Mouse (Mus musculus): Measurements from ENCODE around the gene Aqp5. TPM values are rescaled to one million over a fixed set of nuclear protein-coding genes. Genes with fewer than 3 reads are reported as not detected.

Aqp5 gene
- polyA plus RNA-seq, 1 experiment from 2014 or later = 1.4 TPM

Other genes with a start within 250 kb of the Aqp5 start
- gene Fmnl3, start 220.3 kb upstream of the Aqp5 start, polyA plus RNA-seq (2015; fragmentation: Nextera tagmentation; extraction: Ambion mirVana) = 9.1 and 10.0 TPM in 2 replicates
- gene Tmbim6, start 197.9 kb upstream of the Aqp5 start, polyA plus RNA-seq (2015; fragmentation: Nextera tagmentation; extraction: Ambion mirVana) = 276 and 282 TPM in 2 replicates
- 13.4 and 15.6 TPM in 2 replicates for gene Nckap5l, start 133.0 kb upstream of the Aqp5 start, polyA plus RNA-seq (2015; fragmentation: Nextera tagmentation; extraction: Ambion mirVana)
- 21.5 and 23.0 TPM in 2 replicates for gene Bcdin3d, start 116.1 kb upstream of the Aqp5 start, polyA plus RNA-seq (2015; fragmentation: Nextera tagmentation; extraction: Ambion mirVana)
- gene Faim2, start 62.6 kb upstream of the Aqp5 start, polyA plus RNA-seq (2015; fragmentation: Nextera tagmentation; extraction: Ambion mirVana) = 41.0 and 45.9 TPM in 2 replicates
- gene Aqp2, start 11.7 kb upstream of the Aqp5 start, polyA plus RNA-seq (2015; fragmentation: Nextera tagmentation; extraction: Ambion mirVana) = not detected in 2 replicates
- 0.41 and 0.49 TPM in 2 replicates for gene Aqp6, start 10.6 kb downstream of the Aqp5 start, polyA plus RNA-seq (2015; fragmentation: Nextera tagmentation; extraction: Ambion mirVana)
- gene Racgap1, start 60.9 kb downstream of the Aqp5 start, polyA plus RNA-seq (2015; fragmentation: Nextera tagmentation; extraction: Ambion mirVana) = 49.0 and 56.9 TPM in 2 replicates
- gene Asic1, start 79.6 kb downstream of the Aqp5 start, polyA plus RNA-seq (2015; fragmentation: Nextera tagmentation; extraction: Ambion mirVana) = 64.0 and 65.9 TPM in 2 replicates
- gene Smarcd1, start 111.3 kb downstream of the Aqp5 start, polyA plus RNA-seq (2015; fragmentation: Nextera tagmentation; extraction: Ambion mirVana) = 114 and 119 TPM in 2 replicates
- gene Gm17349, start 114.7 kb downstream of the Aqp5 start, polyA plus RNA-seq (2015; fragmentation: Nextera tagmentation; extraction: Ambion mirVana) = not detected in 2 replicates
- gene Gpd1, start 126.7 kb downstream of the Aqp5 start, polyA plus RNA-seq (2015; fragmentation: Nextera tagmentation; extraction: Ambion mirVana) = 1.5 and 1.8 TPM in 2 replicates
- 150 and 157 TPM in 2 replicates for gene Cox14, start 134.8 kb downstream of the Aqp5 start, polyA plus RNA-seq (2015; fragmentation: Nextera tagmentation; extraction: Ambion mirVana)
- gene Cers5, start 182.1 kb downstream of the Aqp5 start, polyA plus RNA-seq (2015; fragmentation: Nextera tagmentation; extraction: Ambion mirVana) = 77.3 and 79.9 TPM in 2 replicates

All from midbrain, embryonic 15.5 days (tissue).